Mouse (Mus musculus) liver, embryonic 11.5 days (tissue): ENCODE results near the gene Olfr741. TPM values are rescaled to one million over a fixed set of nuclear protein-coding genes. Genes with fewer than 3 reads are reported as not detected.

Source experiments
- ATAC-seq: fragments of 200-750 bp; cut with Nextera tagmentation; replicated peaks from 2 replicates; pipeline ENCODE4 v1.8.0; 2017; ENCODE audit warnings: moderate number of reproducible peaks, mild to moderate bottlenecking, moderate TSS enrichment, moderate library complexity; ENCODE audit not compliant: low FRiP score
- DNase-seq: peaks from one replicate; pipeline ENCODE4 v3.0.0-alpha.2; 2017; ENCODE audit warnings: low spot score
- H3K27ac ChIP-seq: fragments of 300-500 bp; sonication (generic); 2 replicates; pipeline ENCODE4 v1.5.1; 2014; ENCODE audit warnings: mild to moderate bottlenecking, low read depth, low read length, control low read depth
- H3K27me3 ChIP-seq: fragments of 300-500 bp; sonication (generic); replicated peaks from 2 replicates; pipeline ENCODE4 v1.6.1; 2014; ENCODE audit warnings: low read length, mixed read lengths; ENCODE audit not compliant: control insufficient read depth, insufficient read depth
- H3K36me3 ChIP-seq: fragments of 300-500 bp; sonication (generic); 2 replicates; pipeline ENCODE4 v1.6.1; 2014; ENCODE audit warnings: mild to moderate bottlenecking, low read length, moderate library complexity, mixed read lengths; ENCODE audit not compliant: control insufficient read depth, insufficient read depth
- H3K4me1 ChIP-seq: fragments of 300-500 bp; sonication (generic); replicated peaks from 2 replicates; pipeline ENCODE4 v1.6.1; 2014; ENCODE audit warnings: low read length, mixed read lengths; ENCODE audit not compliant: control insufficient read depth, insufficient read depth
- H3K4me2 ChIP-seq: fragments of 300-500 bp; sonication (generic); 2 replicates; pipeline ENCODE4 v1.6.1; 2014; ENCODE audit warnings: mild to moderate bottlenecking, control low read depth, moderate library complexity
- H3K4me3 ChIP-seq: fragments of 300-500 bp; sonication (generic); 2 replicates; pipeline ENCODE4 v1.5.1; 2014; ENCODE audit warnings: low read depth, low read length, control low read depth
- H3K9ac ChIP-seq: fragments of 300-500 bp; sonication (generic); 2 replicates; pipeline ENCODE4 v1.6.1; 2014; ENCODE audit warnings: low read depth, low read length, control low read depth
- H3K9me3 ChIP-seq: fragments of 300-500 bp; sonication (generic); 2 replicates; pipeline ENCODE4 v1.6.1; 2016; ENCODE audit warnings: low read length, inconsistent platforms, mixed read lengths; ENCODE audit not compliant: control insufficient read depth
- WGBS: fragments of 180-500 bp; shearing (Covaris S2); extraction: QIAGEN DNeasy Blood & Tissue Kit; methylation state at CpG from one replicate; pipeline ENCODE4 v1.1.7; 2014; 5-methylcytosine and 5-hydroxymethylcytosine counted together
- polyA plus RNA-seq: library from polyadenylated mRNA; unstranded; fragments of >200 nt; fragmentation: Nextera tagmentation; extraction: Ambion mirVana; gene quantifications from 2 replicates; pipeline ENCODE4 v1.2.1, GENCODE M21; 2014

Olfr741 gene
- polyA plus RNA-seq, result not detected in 2 replicates

DNA sequence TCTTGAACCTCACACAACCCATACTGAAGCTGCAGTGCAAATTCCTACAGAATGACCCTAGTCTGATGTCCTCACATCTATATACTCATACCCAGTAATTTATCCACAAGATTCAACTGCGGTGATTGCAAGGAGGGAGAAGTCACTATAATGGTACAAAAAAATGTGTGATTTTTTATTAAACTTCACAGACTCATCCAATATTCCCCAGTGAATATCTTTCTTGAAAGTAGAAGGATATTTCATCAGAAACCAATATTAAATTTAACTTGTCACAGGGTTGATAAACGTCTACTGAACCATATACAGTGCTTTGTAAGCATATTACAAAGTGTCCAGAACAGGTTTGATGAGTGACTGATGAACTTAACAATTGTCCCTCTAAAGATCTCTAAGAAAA, at the start of gene Olfr741:
Gene Olfr741 (plus strand): TSS at position 301 of the 400 bp plus-strand sequence.
- no peaks in the 10 kb centered on the region for H3K9me3 ChIP-seq
- H3K4me3 ChIP-seq, result no peak within 1 kb of the TSS
- ATAC-seq, result no peak
- H3K9ac ChIP-seq, result no peak within 1 kb of the TSS
- no peaks in the 10 kb centered on the region for H3K27me3 ChIP-seq
- no peaks in the 10 kb centered on the region for H3K36me3 ChIP-seq
- WGBS, result 63% methylated on average over 2 of the region's 2 CpGs
- no peak within 1 kb of the TSS for H3K4me2 ChIP-seq
- no peak within 1 kb of the TSS for H3K27ac ChIP-seq
- H3K4me1 ChIP-seq, result no peaks in the 10 kb centered on the region
- DNase-seq, result no peak

DNA sequence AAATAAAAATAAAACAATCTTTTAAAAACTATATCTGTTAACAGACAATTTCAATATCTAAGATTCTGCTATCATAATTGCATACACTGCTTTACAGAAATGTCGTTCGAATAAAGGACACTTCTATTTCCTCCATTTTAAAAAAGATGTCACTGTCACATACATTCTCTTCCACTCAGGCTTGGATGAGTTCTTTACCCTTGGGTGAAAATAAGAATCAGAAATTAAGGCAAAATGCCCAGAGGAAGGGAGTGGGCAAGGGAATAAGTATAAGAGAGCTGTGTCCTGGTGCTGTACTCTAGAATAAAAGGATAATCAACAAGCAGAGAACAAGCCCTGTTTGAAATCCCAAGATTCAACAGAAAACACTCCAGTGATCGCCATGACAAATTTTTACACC, 27.3 kb upstream of the Olfr741 start, which contains the start of gene Olfr740:
Gene Olfr740 (plus strand): TSS at position 301 of the 400 bp plus-strand sequence.
- no peaks in the 10 kb centered on the region for H3K36me3 ChIP-seq
- no peak within 1 kb of the TSS for H3K4me3 ChIP-seq
- H3K4me2 ChIP-seq, result no peak within 1 kb of the TSS
- no peaks in the 10 kb centered on the region for H3K27me3 ChIP-seq
- ATAC-seq (no peak), DNase-seq (no peak)
- no peak within 1 kb of the TSS for H3K9ac ChIP-seq
- H3K9me3 ChIP-seq, result no peaks in the 10 kb centered on the region
- no peaks in the 10 kb centered on the region for H3K4me1 ChIP-seq
- H3K27ac ChIP-seq, result no peak within 1 kb of the TSS
- WGBS, result 70% methylated on average over 3 of the region's 3 CpGs

GRCm38 (mm10) chr14:50478406-50478805, 5.9 kb downstream of the Olfr741 start:
- Histone ChIP-seq H3K9me3 (no peaks in the 10 kb centered on the region), H3K36me3 (no peaks in the 10 kb centered on the region), H3K4me3 (no peak overlapping the region), H3K9ac (no peak overlapping the region), H3K27me3 (no peaks in the 10 kb centered on the region), H3K4me2 (no peak overlapping the region), H3K4me1 (no peaks in the 10 kb centered on the region), H3K27ac (no peak overlapping the region)
- 69% methylated on average over 2 of the region's 2 CpGs for WGBS
- ATAC-seq, result no peak
- DNase-seq, result no peak

DNA sequence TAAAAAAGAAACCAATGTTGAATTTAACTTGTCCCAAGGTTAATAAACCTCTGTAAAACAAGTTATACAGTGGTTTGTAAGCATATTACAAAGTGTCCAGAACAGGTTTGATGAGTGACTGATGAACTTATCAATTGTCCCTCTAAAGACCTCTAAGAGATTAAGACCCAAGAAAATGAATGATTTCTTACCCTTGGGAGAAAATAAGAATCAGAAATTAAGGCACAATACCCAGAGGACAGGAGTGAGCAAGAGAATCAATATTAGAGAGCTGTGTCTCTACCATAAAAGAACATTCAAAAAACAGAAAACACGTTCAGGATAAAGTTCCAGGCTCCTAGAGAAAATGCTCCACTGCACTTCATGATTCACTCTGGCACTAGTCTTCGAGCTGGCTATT, 30.8 kb downstream of the Olfr741 start, which contains the start of gene Olfr742:
Gene Olfr742 (plus strand): TSS at position 301 of the 400 bp plus-strand sequence.
- no peak for ATAC-seq
- H3K27me3 ChIP-seq, result no peaks in the 10 kb centered on the region
- no peak within 1 kb of the TSS for H3K4me3 ChIP-seq
- H3K9ac ChIP-seq, result no peak within 1 kb of the TSS
- H3K4me1 ChIP-seq, result no peaks in the 10 kb centered on the region
- WGBS, result 45% methylated on average over 2 of the region's 2 CpGs
- H3K27ac ChIP-seq, result no peak within 1 kb of the TSS
- no peaks in the 10 kb centered on the region for H3K36me3 ChIP-seq
- DNase-seq, result no peak
- no peaks in the 10 kb centered on the region for H3K9me3 ChIP-seq
- no peak within 1 kb of the TSS for H3K4me2 ChIP-seq

DNA sequence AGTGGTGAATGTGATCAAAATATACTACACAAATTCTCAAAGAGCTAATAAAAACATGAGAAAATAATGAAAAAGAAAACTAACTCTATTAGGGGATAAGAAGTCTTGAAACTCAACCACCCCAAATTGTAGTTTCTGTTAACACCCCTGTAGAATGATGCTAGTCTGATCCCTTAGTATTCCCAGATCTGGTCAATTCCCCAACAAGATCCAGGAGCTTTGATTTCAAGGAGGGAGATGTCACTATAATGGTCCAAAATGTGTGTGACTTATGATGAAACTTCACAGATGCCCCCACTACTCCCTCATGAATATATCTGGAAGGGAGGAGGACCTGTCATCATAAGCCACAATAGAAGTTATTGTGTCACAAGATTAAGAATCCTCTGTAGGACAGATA, 49.0 kb downstream of the Olfr741 start, which contains the start of gene Olfr743:
Gene Olfr743 (plus strand): TSS at position 301 of the 400 bp plus-strand sequence.
- no peaks in the 10 kb centered on the region for H3K4me1 ChIP-seq
- H3K27ac ChIP-seq, result no peak within 1 kb of the TSS
- ATAC-seq, result no peak
- H3K27me3 ChIP-seq, result no peaks in the 10 kb centered on the region
- H3K36me3 ChIP-seq, result no peaks in the 10 kb centered on the region
- no peak within 1 kb of the TSS for H3K4me2 ChIP-seq
- DNase-seq, result no peak
- H3K9me3 ChIP-seq, result no peaks in the 10 kb centered on the region
- H3K9ac ChIP-seq, result no peak within 1 kb of the TSS
- no peak within 1 kb of the TSS for H3K4me3 ChIP-seq

Other genes starting within 250 kb of the Olfr741 start
- not detected in 2 replicates for gene Olfr731, start 230.9 kb upstream of the Olfr741 start, polyA plus RNA-seq
- not detected in 2 replicates for gene Olfr732, start 188.5 kb upstream of the Olfr741 start, polyA plus RNA-seq
- not detected in 2 replicates for gene Olfr733, start 171.2 kb upstream of the Olfr741 start, polyA plus RNA-seq
- not detected in 2 replicates for gene Olfr734, start 146.0 kb upstream of the Olfr741 start, polyA plus RNA-seq
- gene Olfr735, start 123.9 kb upstream of the Olfr741 start, polyA plus RNA-seq, result not detected in 2 replicates
- not detected in 2 replicates for gene Tlr11, start 114.8 kb upstream of the Olfr741 start, polyA plus RNA-seq
- not detected in 2 replicates for gene Olfr736, start 91.6 kb upstream of the Olfr741 start, polyA plus RNA-seq
- gene Olfr738, start 65.2 kb upstream of the Olfr741 start, polyA plus RNA-seq, result not detected in 2 replicates
- not detected in 2 replicates for gene Olfr739, start 54.1 kb upstream of the Olfr741 start, polyA plus RNA-seq
- not detected in 2 replicates for gene Olfr740, start 27.2 kb upstream of the Olfr741 start, polyA plus RNA-seq
- not detected in 2 replicates for gene Olfr742, start 30.9 kb downstream of the Olfr741 start, polyA plus RNA-seq
- gene Olfr743, start 49.1 kb downstream of the Olfr741 start, polyA plus RNA-seq, result not detected in 2 replicates
- not detected in 2 replicates for gene Olfr744, start 142.1 kb downstream of the Olfr741 start, polyA plus RNA-seq
- not detected in 2 replicates for gene Olfr745, start 166.7 kb downstream of the Olfr741 start, polyA plus RNA-seq
- gene Olfr746, start 174.3 kb downstream of the Olfr741 start, polyA plus RNA-seq, result not detected in 2 replicates
- gene Olfr747, start 220.5 kb downstream of the Olfr741 start, polyA plus RNA-seq, result not detected in 2 replicates
- gene Olfr748, start 234.6 kb downstream of the Olfr741 start, polyA plus RNA-seq, result not detected in 2 replicates